Mouse (Mus musculus): ENCODE measurements around the gene Cdk12.
A peak's percentile ranks its signal among the peaks of the same experiment; 100 is the strongest.

Cdk12 gene

DNA sequence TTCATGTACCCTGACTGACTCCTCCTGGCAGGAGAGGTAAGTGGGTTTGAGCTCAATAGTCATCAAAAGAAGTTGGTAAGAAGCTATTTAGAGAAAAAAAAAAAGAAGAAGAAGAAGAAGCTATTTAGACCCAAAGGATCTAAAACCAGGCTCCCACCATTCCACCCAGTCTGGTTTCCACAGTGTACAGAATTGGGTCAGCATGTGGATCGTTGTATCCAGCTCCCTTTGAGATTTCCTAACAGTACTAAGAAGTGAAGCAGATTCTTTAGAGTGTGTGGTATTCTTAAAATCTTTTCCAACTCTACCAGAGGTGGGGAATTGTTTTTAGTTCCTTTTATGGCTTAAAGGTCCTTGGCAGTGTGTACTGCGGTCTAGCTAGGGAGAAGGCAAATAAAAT, 50.9 kb downstream of the Cdk12 start:
- no peak for DNase-seq (ENCODE audit: low read depth, low spot score)

DNA sequence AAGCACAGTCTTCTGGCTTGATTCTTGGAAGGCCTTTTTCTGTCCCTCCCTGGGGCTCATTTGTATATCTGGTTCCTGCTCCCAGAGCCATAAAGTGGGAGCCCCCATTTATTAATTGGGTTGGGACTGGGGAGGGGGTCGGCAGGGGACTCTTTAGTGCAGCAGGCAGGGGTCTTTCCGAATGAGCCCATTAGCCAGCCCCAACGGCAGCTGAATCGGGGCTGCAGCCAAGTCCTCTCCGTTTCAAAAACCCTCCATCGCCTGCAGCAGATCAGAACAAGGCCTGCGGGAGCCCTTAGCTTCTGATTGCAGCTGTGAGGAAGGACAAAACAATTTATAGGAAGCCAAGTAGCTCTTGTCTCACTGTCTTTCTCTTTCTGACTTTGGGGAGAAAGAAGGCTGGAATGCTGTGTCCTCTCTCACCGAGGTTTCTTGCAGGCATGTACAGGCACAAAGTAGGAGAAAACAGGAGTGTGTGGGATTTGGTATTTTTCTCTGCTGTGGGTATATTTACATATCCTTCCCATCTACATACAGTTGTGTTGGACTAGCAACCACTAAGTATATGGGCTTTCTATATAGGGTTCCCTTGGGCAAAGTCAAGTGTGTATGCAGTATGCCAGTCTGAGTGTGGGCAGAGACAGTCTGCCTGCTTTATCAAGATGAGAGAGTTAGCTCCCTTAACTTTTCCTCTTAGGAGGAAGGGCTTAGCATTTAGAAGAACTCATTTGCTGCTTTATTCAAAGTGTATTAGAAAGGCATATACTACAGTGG, 58.0 kb downstream of the Cdk12 start:
- DNase-seq (ENCODE audit: low read depth, low spot score), result no peak

- peak; percentile 83 for DNase-seq (ENCODE audit: low read depth, low spot score)
These were observed 62.2 kb downstream of the Cdk12 start for GRCm38 (mm10) chr11:98265039-98265438.

- no peak for DNase-seq (ENCODE audit: low read depth, low spot score)
These were observed 63.0 kb downstream of the Cdk12 start for GRCm38 (mm10) chr11:98265891-98266290.

- no peak for DNase-seq (ENCODE audit: low read depth, low spot score)
These were observed 64.0 kb downstream of the Cdk12 start for GRCm38 (mm10) chr11:98266699-98267402.

GRCm38 (mm10) chr11:98270066-98270465, 67.2 kb downstream of the Cdk12 start:
- DNase-seq (ENCODE audit: low read depth, low spot score), result no peak

- DNase-seq (ENCODE audit: low read depth, low spot score), result no peak
These were observed 67.6 kb downstream of the Cdk12 start for GRCm38 (mm10) chr11:98270466-98270865.

GRCm38 (mm10) chr11:98283740-98284139, 80.9 kb downstream of the Cdk12 start:
- DNase-seq (ENCODE audit: low read depth, low spot score), result peak; percentile 29

GRCm38 (mm10) chr11:98284230-98284629, 81.4 kb downstream of the Cdk12 start:
- DNase-seq (ENCODE audit: low read depth, low spot score), result peak; percentile 53

GRCm38 (mm10) chr11:98285368-98285767, 82.5 kb downstream of the Cdk12 start:
- no peak for DNase-seq (ENCODE audit: low read depth, low spot score)

- DNase-seq (ENCODE audit: low read depth, low spot score), result no peak
These were observed 84.7 kb downstream of the Cdk12 start for GRCm38 (mm10) chr11:98287531-98287930.

GRCm38 (mm10) chr11:98287961-98288360, 85.1 kb downstream of the Cdk12 start:
- DNase-seq (ENCODE audit: low read depth, low spot score), result no peak

- no peak for DNase-seq (ENCODE audit: low read depth, low spot score)
These were observed 87.0 kb downstream of the Cdk12 start for GRCm38 (mm10) chr11:98289873-98290272.

DNA sequence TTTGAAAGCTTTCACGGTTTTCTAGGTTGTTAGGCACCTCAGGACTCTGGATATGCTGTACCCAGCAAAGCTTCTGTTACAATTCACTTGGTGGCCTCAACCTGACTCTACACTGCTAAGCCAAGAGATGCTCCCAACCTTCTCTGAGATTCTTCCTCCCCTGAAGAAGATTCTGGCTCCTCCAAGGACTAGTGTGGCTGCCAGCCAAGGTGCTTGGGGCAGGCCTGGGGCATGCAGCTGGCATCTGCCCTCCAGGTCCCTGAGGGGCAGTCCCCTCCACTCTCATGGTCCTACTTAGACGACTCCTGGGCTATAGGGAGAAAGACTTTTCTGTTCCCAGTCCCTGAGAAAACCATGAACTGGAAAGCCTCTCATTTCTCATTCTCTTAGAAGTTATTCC, 88.0 kb downstream of the Cdk12 start:
- DNase-seq (ENCODE audit: low read depth, low spot score), result no peak

DNA sequence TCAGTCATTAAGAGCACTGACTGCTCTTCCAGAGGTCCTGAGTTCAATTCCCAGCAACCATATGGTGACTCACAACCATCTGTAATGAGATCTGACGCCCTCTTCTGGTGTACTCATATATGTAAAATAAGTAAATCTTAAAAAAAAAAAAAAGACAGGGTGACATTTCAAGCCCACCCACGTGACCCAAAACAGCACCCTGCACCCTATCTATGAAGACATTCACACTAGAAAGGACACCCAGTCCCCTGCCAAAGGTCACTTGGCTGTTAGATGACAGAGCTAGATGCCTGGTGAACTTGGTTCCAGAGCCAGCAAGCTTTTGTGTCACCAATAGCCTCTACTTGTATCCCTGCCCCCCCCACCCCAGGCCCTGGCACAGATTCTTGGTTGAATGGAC, 90.2 kb downstream of the Cdk12 start:
- DNase-seq (ENCODE audit: low read depth, low spot score), result no peak

- DNase-seq (ENCODE audit: low read depth, low spot score), result peak; percentile 75
These were observed 91.5 kb downstream of the Cdk12 start for GRCm38 (mm10) chr11:98294188-98295012.

DNA sequence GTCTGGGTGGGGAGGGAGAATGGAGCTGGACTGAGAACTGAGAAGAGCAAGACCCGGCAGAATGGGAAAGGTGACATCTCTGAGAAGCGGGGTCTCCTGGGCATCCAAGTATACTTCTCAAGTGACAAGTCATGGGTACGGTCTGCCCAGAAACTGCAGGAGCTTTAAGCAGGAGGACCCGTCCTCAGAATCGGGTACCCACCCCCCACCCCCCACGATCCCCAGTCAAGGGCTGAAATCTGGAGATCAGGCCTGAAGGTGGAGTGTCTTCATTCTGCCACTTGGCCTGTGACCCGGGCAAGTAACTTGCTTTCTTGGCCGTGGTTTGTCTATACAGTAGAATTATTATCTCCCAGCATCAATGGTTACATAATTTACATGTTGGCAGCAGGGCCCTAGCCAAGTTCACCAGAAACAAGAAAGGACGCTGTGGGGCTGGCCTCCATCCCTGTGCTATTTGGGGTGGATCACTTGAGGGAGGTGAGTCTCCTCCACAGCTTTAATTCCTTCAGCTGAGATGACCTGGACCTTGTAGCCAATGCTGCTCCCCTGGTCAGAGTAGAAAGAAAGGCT, 92.2 kb downstream of the Cdk12 start:
- no peak for DNase-seq (ENCODE audit: low read depth, low spot score)

- DNase-seq (ENCODE audit: low read depth, low spot score), result peak; percentile 74
These were observed 93.4 kb downstream of the Cdk12 start for GRCm38 (mm10) chr11:98296277-98296676.

GRCm38 (mm10) chr11:98296916-98297315, 94.1 kb downstream of the Cdk12 start:
- DNase-seq (ENCODE audit: low read depth, low spot score), result no peak

DNA sequence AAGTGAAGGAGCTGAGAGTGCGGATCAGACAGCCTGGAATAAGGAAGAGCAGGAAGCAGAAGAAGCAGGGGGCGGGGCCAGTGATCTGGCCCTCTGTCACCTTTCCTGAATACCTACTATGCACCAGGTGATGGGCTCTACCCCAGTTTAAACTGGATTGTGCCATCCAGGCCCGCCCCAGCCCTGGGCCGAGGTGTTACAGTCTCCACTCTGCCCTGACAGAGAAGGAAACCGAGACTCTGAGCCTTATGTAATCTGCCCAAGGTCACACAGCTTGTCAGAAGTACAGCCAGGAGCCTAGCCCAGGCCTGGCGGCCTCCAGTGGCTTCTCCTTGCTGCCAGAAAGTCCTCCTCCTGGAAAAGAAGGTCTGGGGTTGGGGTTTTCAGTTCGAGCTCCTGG, 94.9 kb downstream of the Cdk12 start:
- peak; percentile 93 for DNase-seq (ENCODE audit: low read depth, low spot score)

- peak; percentile 42 for DNase-seq (ENCODE audit: low read depth, low spot score)
These were observed 95.8 kb downstream of the Cdk12 start for GRCm38 (mm10) chr11:98298484-98299205.
